Mouse (Mus musculus): ENCODE data around the gene Abcb1a. TPM values are rescaled to one million over a fixed set of nuclear protein-coding genes. Genes with fewer than 3 reads are reported as not detected.
"Not testable (repeated sequence)": the region's sequence is repeated elsewhere in the genome, so short reads cannot be mapped to it uniquely, and the experiment has no call there.

The Abcb1a gene
- polyA plus RNA-seq, 1 experiment, result 4.5 TPM

DNA sequence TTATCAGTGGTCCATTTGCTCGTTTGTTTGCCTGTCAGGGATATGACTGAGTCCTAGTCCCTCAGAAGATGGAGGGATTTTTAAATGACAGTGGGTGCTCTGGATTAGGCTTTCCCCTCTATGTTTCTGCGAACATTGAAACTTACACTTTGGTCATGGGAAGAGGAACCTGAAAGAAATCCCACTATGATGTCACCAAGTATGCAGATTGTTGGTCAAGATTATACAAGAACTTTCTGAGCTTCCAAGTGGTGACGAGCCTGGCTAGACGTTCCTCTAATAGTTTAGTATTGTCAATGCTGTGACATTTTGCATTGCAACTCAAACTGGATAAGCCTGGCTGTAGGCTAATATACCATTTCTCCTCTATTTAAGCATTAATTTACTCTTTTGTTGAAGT, 76.5 kb downstream of the Abcb1a start:
- TF ChIP-seq POLR2A (IDR thresholded peaks at IDR 0.05; ENCODE audit: borderline replicate concordance, extremely low read depth, insufficient read depth, insufficient read length, poor library complexity, severe bottlenecking), result no peak
- no peak for TF ChIP-seq CTCF (IDR thresholded peaks at IDR 0.05; ENCODE audit: borderline replicate concordance, extremely low read depth, insufficient read depth, insufficient read length)
- no peak for DNase-seq (ENCODE audit: low read depth)

DNA sequence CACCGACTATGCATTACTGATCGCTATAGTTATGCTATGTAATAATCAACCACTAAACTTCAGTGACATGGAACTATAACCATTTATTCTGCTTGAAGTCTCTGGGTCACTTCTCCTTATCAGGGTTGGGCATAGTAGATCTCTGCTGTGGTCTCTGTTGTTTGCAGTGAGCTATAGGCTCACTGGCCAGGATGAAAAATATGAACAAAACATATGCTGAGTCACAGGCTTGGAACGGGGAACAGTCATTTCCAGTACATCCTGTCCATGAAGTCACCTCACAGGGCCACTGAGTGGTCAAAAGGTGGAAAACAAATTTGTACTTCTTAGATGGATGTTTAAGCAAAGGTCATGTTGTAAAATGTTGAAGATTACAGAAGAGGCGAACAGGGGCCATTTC, 77.2 kb downstream of the Abcb1a start:
- TF ChIP-seq CTCF (IDR thresholded peaks at IDR 0.05; ENCODE audit: borderline replicate concordance, extremely low read depth, insufficient read depth, insufficient read length), result no peak
- TF ChIP-seq POLR2A (IDR thresholded peaks at IDR 0.05; ENCODE audit: borderline replicate concordance, extremely low read depth, insufficient read depth, insufficient read length, poor library complexity, severe bottlenecking), result no peak
- no peak for DNase-seq (ENCODE audit: low read depth)

DNA sequence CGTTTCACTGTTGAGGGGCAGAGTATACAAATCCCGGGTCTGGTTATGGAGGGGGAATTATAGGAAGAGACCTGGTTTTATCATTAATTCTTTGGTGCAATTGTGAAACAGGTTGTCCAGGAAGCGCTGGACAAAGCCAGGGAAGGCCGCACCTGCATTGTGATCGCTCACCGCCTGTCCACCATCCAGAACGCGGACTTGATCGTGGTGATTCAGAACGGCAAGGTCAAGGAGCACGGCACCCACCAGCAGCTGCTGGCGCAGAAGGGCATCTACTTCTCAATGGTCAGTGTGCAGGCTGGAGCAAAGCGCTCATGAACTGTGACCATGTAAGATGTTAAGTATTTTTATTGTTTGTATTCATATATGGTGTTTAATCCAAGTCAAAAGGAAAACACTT, 87.4 kb downstream of the Abcb1a start:
- not testable (repeated sequence) for DNase-seq (ENCODE audit: low read depth)

DNA sequence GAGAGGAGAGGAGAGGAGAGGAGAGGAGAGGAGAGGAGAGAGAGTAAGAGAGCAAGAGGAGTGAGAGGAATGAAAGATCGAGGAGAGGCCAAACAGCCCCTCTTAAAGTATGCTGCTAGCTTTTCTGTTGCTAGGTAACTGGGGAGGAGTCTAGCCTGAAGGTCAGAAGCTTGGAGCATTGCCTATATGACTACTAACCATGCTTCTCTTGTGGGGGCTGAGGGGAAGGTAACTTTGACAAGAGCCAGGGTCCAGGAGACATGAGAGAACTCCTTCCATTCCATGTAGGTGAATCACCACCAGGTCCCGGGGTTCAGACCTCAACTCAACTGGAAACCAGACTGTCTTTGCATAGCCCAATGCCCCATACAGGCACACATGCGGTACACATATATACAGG, 113.0 kb downstream of the Abcb1a start:
- DNase-seq (ENCODE audit: low read depth), result no peak
- TF ChIP-seq CTCF (IDR thresholded peaks at IDR 0.05; ENCODE audit: borderline replicate concordance, extremely low read depth, insufficient read depth, insufficient read length) (no peak), POLR2A (IDR thresholded peaks at IDR 0.05; ENCODE audit: borderline replicate concordance, extremely low read depth, insufficient read depth, insufficient read length, poor library complexity, severe bottlenecking) (no peak)

DNA sequence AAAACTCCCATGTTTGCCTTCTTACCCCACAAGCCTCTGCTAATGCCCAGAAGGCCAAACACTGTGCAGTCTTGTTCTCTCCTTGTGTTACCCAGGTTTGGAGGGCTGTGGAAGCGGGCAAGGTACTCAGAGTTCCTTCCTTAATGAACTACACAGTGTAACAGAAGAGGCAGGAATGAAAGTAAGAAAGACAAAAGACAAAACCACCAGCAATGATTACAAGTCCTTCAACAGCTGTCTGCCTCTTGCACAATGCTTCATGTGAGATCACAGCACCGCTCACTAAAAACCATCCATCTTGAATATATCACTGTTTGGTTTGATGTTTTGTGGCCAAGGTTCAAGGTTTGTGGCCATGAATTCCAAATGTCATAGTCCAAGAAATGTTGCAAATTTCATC, 118.4 kb downstream of the Abcb1a start:
- no peak for DNase-seq (ENCODE audit: low read depth)
- TF ChIP-seq CTCF (IDR thresholded peaks at IDR 0.05; ENCODE audit: borderline replicate concordance, extremely low read depth, insufficient read depth, insufficient read length) (no peak), POLR2A (IDR thresholded peaks at IDR 0.05; ENCODE audit: borderline replicate concordance, extremely low read depth, insufficient read depth, insufficient read length, poor library complexity, severe bottlenecking) (no peak)

DNA sequence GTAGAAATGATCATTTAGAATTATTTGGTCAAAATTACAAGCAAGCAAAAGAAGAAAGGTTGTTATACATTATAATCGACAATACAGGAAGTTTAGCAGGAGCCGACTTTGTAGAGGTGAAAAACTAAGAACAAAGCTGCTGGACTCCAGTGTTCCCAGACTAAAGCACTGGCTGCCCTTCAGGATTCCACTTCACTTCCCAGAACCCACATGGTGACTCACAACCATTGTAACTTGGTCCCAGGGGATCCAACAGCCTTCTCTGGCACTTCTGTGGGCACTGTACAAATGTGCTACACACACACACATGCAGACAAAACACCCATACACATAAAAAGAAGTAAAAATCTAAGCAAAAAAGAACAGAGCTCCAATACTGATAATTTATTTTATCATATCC, 118.9 kb downstream of the Abcb1a start:
- no peak for DNase-seq (ENCODE audit: low read depth)
- no peak for TF ChIP-seq POLR2A (IDR thresholded peaks at IDR 0.05; ENCODE audit: borderline replicate concordance, extremely low read depth, insufficient read depth, insufficient read length, poor library complexity, severe bottlenecking)
- no peak for TF ChIP-seq CTCF (IDR thresholded peaks at IDR 0.05; ENCODE audit: borderline replicate concordance, extremely low read depth, insufficient read depth, insufficient read length)

DNA sequence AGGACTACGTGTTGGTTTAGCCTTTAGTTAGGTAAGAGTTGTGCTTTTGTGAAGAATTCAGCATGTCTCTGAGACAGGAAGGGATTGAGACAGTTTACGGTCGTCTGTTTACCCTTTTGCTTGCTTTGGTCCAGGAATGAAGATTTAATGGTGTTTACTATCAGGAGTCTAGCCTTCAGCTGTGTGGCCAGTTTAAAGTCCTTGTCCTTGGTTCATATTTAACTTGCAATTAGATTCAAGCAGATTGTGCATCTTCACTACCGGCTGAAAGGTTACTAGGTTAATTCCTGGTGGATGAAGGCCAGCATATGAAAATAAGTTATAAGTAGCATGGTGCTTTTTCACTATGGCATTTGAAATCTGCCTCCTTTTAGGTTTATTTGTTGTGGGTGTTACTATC, 132.4 kb downstream of the Abcb1a start:
- no peak for DNase-seq (ENCODE audit: low read depth)
- TF ChIP-seq CTCF (IDR thresholded peaks at IDR 0.05; ENCODE audit: borderline replicate concordance, extremely low read depth, insufficient read depth, insufficient read length) (no peak), POLR2A (IDR thresholded peaks at IDR 0.05; ENCODE audit: borderline replicate concordance, extremely low read depth, insufficient read depth, insufficient read length, poor library complexity, severe bottlenecking) (no peak)

Other genes starting within 250 kb of the Abcb1a start
- 19.8 and 23.5 TPM in 2 replicates for gene Dbf4, start 237.4 kb upstream of the Abcb1a start, polyA plus RNA-seq (2012; rRNA removed)
- 11.2 and 13.0 TPM in 2 replicates for gene Slc25a40, start 237.2 kb upstream of the Abcb1a start, polyA plus RNA-seq (2012; rRNA removed)
- gene Rundc3b, start 37.1 kb upstream of the Abcb1a start, polyA plus RNA-seq (2012; rRNA removed), result 28.8 and 37.1 TPM in 2 replicates
- 0.35 and 0.59 TPM in 2 replicates for gene Abcb1b, start 138.1 kb downstream of the Abcb1a start, polyA plus RNA-seq (2012; rRNA removed)
- gene Abcb4, start 233.6 kb downstream of the Abcb1a start, polyA plus RNA-seq (2012; rRNA removed), result 0.34 and 0.45 TPM in 2 replicates